ENCODE assay signal across 24 mouse cellular contexts in the genomic region with DNA sequence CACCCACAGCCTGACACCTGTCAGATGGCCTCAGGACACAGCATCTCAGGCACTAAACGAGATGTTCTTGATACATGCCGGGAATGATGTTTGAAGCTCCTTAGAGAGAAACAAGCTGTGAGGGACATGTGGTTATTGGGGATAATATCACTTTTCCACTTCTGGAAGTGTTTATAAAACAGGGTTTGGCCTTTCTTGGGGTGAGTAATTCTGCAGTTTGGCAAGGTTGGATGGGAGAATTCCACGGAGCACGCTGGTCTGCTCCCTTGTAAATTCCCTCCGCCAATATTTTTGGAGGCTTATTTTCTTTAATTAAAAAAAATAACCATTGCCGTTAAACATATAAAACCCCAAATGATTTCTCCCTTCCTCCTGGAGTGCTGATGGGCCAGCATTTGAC. TPM values are rescaled to one million over a fixed set of nuclear protein-coding genes. Genes with fewer than 3 reads are reported as not detected.
DNase-seq lines count a peak whose midpoint lies in the region; ATAC-seq and TF ChIP-seq lines count a peak whose summit lies in the region.
"Had no signal": no experiment of that assay in that cellular context is flagged by ENCODE, and none has a peak within 500 bp of the region (broad histone marks: within the 10 kb centered on the region; RNA-seq: fewer than 3 reads in every experiment).

No protein-coding gene starts in this region.

- H3K4me3 ChIP-seq in lung, postnatal 0 days (ENCODE audit: low read depth, low read length) = no peak overlapping the region
- no peak overlapping the region for H3K4me3 ChIP-seq in midbrain, embryonic 11.5 days (ENCODE audit: low read depth, low read length)
- no peak overlapping the region for H3K4me3 ChIP-seq in midbrain, embryonic 15.5 days
- no peak overlapping the region for H3K4me3 ChIP-seq in limb, embryonic 15.5 days
- H3K4me3 ChIP-seq: forebrain, embryonic 13.5 days; hindbrain, embryonic 12.5 days; hindbrain, embryonic 15.5 days had no signal

- H3K9me3 ChIP-seq in lung, postnatal 0 days (ENCODE audit: low read length) = no peaks in the 10 kb centered on the region
- no peaks in the 10 kb centered on the region for H3K9me3 ChIP-seq in midbrain, embryonic 11.5 days (ENCODE audit: control insufficient read depth, low read length)
- H3K9me3 ChIP-seq in midbrain, embryonic 15.5 days = no peaks in the 10 kb centered on the region
- H3K9me3 ChIP-seq in limb, embryonic 15.5 days = no peaks in the 10 kb centered on the region
- H3K9me3 ChIP-seq: forebrain, embryonic 10.5 days; forebrain, embryonic 13.5 days; hindbrain, embryonic 12.5 days; hindbrain, embryonic 15.5 days had no signal

- WGBS in lung, postnatal 0 days = 69% methylated on average over 6 of the region's 6 CpGs
- WGBS in midbrain, embryonic 11.5 days = 89% methylated on average over 6 of the region's 6 CpGs
- 86% methylated on average over 6 of the region's 6 CpGs for WGBS in midbrain, embryonic 15.5 days
- 25% methylated on average over 6 of the region's 6 CpGs for WGBS in limb, embryonic 15.5 days

- H3K9ac ChIP-seq in lung, postnatal 0 days (replicated peaks; ENCODE audit: low read depth) = no peak overlapping the region
- no peak overlapping the region for H3K9ac ChIP-seq in midbrain, embryonic 11.5 days (ENCODE audit: low read length)
- H3K9ac ChIP-seq in midbrain, embryonic 15.5 days = no peak overlapping the region
- no peak overlapping the region for H3K9ac ChIP-seq in limb, embryonic 15.5 days
- H3K9ac ChIP-seq: hindbrain, embryonic 12.5 days; hindbrain, embryonic 15.5 days had no signal

- no peak overlapping the region for H3K27ac ChIP-seq in lung, postnatal 0 days (ENCODE audit: low read length)
- no peak overlapping the region for H3K27ac ChIP-seq in midbrain, embryonic 11.5 days (ENCODE audit: low read depth, low read length)
- H3K27ac ChIP-seq in midbrain, embryonic 15.5 days = no peak overlapping the region
- peak overlapping the region; percentile 81 for H3K27ac ChIP-seq in limb, embryonic 15.5 days
- H3K27ac ChIP-seq: hindbrain, embryonic 12.5 days; hindbrain, embryonic 15.5 days had no signal

- no peaks in the 10 kb centered on the region for H3K4me1 ChIP-seq in lung, postnatal 0 days (ENCODE audit: insufficient read depth, low read depth, low read length)
- H3K4me1 ChIP-seq in midbrain, embryonic 11.5 days (ENCODE audit: control insufficient read depth, insufficient read depth, low read length) = no peaks in the 10 kb centered on the region
- peaks cover 11% of the 10 kb centered on the region for H3K4me1 ChIP-seq in midbrain, embryonic 15.5 days
- H3K4me1 ChIP-seq in limb, embryonic 15.5 days = peaks cover 36% of the 10 kb centered on the region
- H3K4me1 ChIP-seq: hindbrain, embryonic 15.5 days had no signal

- no peaks in the 10 kb centered on the region for H3K36me3 ChIP-seq in lung, postnatal 0 days (ENCODE audit: insufficient read depth, low read length)
- H3K36me3 ChIP-seq in midbrain, embryonic 11.5 days (ENCODE audit: control insufficient read depth, insufficient read depth, low read length) = no peaks in the 10 kb centered on the region
- H3K36me3 ChIP-seq in midbrain, embryonic 15.5 days (replicated peaks) = no peaks in the 10 kb centered on the region
- H3K36me3 ChIP-seq in limb, embryonic 15.5 days = peaks cover 6% of the 10 kb centered on the region; the same call in 1 of the 2 replicates
- H3K36me3 ChIP-seq: forebrain, embryonic 10.5 days; hindbrain, embryonic 12.5 days; hindbrain, embryonic 15.5 days had no signal

- TF ChIP-seq EP300 in lung, postnatal 0 days (IDR thresholded peaks at IDR 0.05) = no peak

- no peak overlapping the region for H3K4me2 ChIP-seq in lung, postnatal 0 days (replicated peaks; ENCODE audit: low read depth, low read length)
- no peak overlapping the region for H3K4me2 ChIP-seq in midbrain, embryonic 11.5 days
- no peak overlapping the region for H3K4me2 ChIP-seq in midbrain, embryonic 15.5 days
- no peak overlapping the region for H3K4me2 ChIP-seq in limb, embryonic 15.5 days
- H3K4me2 ChIP-seq: heart, embryonic 11.5 days; hindbrain, embryonic 12.5 days had no signal

- peak; percentile 31 for DNase-seq in gastrocnemius, adult 18-20 months (ENCODE audit: low spot score)
- no peak for DNase-seq in gastrocnemius, postnatal 4 days (ENCODE audit: low spot score in 2 of 2)
- no peak for DNase-seq in lung, postnatal 0 days (ENCODE audit: low spot score)
- DNase-seq in lung, postnatal 14 days = no peak
- peak; percentile 59 for DNase-seq in midbrain, embryonic 11.5 days (ENCODE audit: low spot score, missing footprints)
- no peak for DNase-seq in adrenal gland, postnatal 36 days
- DNase-seq: adrenal gland, adult 8-10 months; adrenal gland, postnatal 25 days; cerebellum, adult 18-20 months; cerebellum, adult 9-10 months; cerebellum, postnatal 14 days; gastrocnemius, postnatal 25 days; heart, adult 11 months had no signal

- H3K27me3 ChIP-seq in lung, postnatal 0 days (replicated peaks; ENCODE audit: insufficient read depth, low read length) = no peaks in the 10 kb centered on the region
- no peaks in the 10 kb centered on the region; the same call in 1 of the 2 replicates for H3K27me3 ChIP-seq in midbrain, embryonic 11.5 days (ENCODE audit: control insufficient read depth, insufficient read depth, low read length)
- no peaks in the 10 kb centered on the region for H3K27me3 ChIP-seq in midbrain, embryonic 15.5 days (replicated peaks)
- no peaks in the 10 kb centered on the region for H3K27me3 ChIP-seq in limb, embryonic 15.5 days

- no peak for TF ChIP-seq CTCF in lung, postnatal 0 days (IDR thresholded peaks at IDR 0.05)

- peak; percentile 49; the same call in 1 of the 2 replicates for ATAC-seq in lung, postnatal 0 days
- ATAC-seq in midbrain, embryonic 11.5 days (ENCODE audit: low FRiP score) = no peak
- ATAC-seq in midbrain, embryonic 15.5 days (replicated peaks) = no peak
- ATAC-seq in limb, embryonic 15.5 days (ENCODE audit: insufficient number of reproducible peaks, low FRiP score, low TSS enrichment, low read depth) = peak; percentile 27; the same call in 1 of the 2 replicates
- ATAC-seq: activated CD4-positive, CD25-positive, alpha-beta regulatory T cell, adult 4 months; forebrain, embryonic 13.5 days; forebrain, embryonic 16.5 days had no signal

RNA-seq across cellular contexts. Expression of a gene that starts 35.5 kb away (rescaled TPM):
- total RNA-seq in gastrocnemius, adult 18-20 months (2021) = under 1 TPM in 1 of 2 experiments, not detected in 1; 0.09 TPM
- under 1 TPM; 0.18 to 0.22 TPM for total RNA-seq in gastrocnemius, postnatal 4 days (2021)
- polyA plus RNA-seq in lung, postnatal 0 days (2015; fragmentation: Nextera tagmentation; extraction: Ambion mirVana) = 25.3 and 26.7 TPM in 2 replicates
- not detected in 2 replicates for polyA plus RNA-seq in midbrain, embryonic 11.5 days (2014; fragmentation: Nextera tagmentation; extraction: Ambion mirVana)
- polyA plus RNA-seq in midbrain, embryonic 15.5 days (2015; fragmentation: Nextera tagmentation; extraction: Ambion mirVana) = 0.04 TPM in 1 of 2 replicates, not detected in the other
- polyA plus RNA-seq in limb, embryonic 15.5 days (2015; fragmentation: Nextera tagmentation; extraction: Ambion mirVana) = 18.1 and 21.3 TPM in 2 replicates
- total RNA-seq in adrenal gland, postnatal 36 days (2021) = under 1 TPM; 0.26 to 0.30 TPM
- total RNA-seq: ES-E14; hematopoietic stem cell, adult 5-6 weeks had no signal
- polyA plus RNA-seq: activated CD4-positive, CD25-positive, alpha-beta regulatory T cell, adult 4 months; forebrain, embryonic 16.5 days had no signal

Comparison
In these comparisons a context has a peak if more than half of its experiments do, and no peak if none do; other contexts are left out.
1. DNase-seq: peak in gastrocnemius, adult 18-20 months (single experiment) and midbrain, embryonic 11.5 days (single experiment); none in gastrocnemius, postnatal 4 days (0 of 2), lung, postnatal 0 days (single experiment), lung, postnatal 14 days (single experiment) and adrenal gland, postnatal 36 days (0 of 2).
2. ATAC-seq: peak in lung, postnatal 0 days (single experiment) and limb, embryonic 15.5 days (single experiment); none in midbrain, embryonic 11.5 days (single experiment) and midbrain, embryonic 15.5 days (single experiment).
3. RNA of a gene that starts 35.5 kb away (polyA plus RNA-seq): 25.3 to 26.7 TPM in lung, postnatal 0 days and 18.1 to 21.3 TPM in limb, embryonic 15.5 days; 0.04 TPM in midbrain, embryonic 15.5 days and not detected in midbrain, embryonic 11.5 days; every median in the first group is over 10 times any median in the second.